ENCODE assay signal across 8 mouse cellular contexts in genomic region chr1:60715651-60716196, GRCm38 (mm10). TPM values are rescaled to one million over a fixed set of nuclear protein-coding genes. Genes with fewer than 3 reads are reported as not detected.
A peak's percentile ranks its signal among the peaks of the same experiment; 100 is the strongest.
DNase-seq lines count a peak whose midpoint lies in the region; ATAC-seq lines count a peak whose summit lies in the region.

No protein-coding gene starts in this region.

- no peak overlapping the region for H3K4me3 ChIP-seq in heart, embryonic 10.5 days
- H3K4me3 ChIP-seq in intestine, embryonic 16.5 days (ENCODE audit: low read length), result no peak overlapping the region
- no peak overlapping the region for H3K4me3 ChIP-seq in midbrain, embryonic 10.5 days

- H3K9me3 ChIP-seq in heart, embryonic 10.5 days, result no peaks in the 10 kb centered on the region
- H3K9me3 ChIP-seq in intestine, embryonic 16.5 days (ENCODE audit: control insufficient read depth, low read length), result no peaks in the 10 kb centered on the region
- no peaks in the 10 kb centered on the region for H3K9me3 ChIP-seq in midbrain, embryonic 10.5 days (replicated peaks)

- DNase-seq in heart, adult 11 months, result peak; percentile 98
- no peak for DNase-seq in heart, embryonic 10.5 days (ENCODE audit: low spot score)
- DNase-seq in gastrocnemius, postnatal 14 days, result peak; percentile 26
- peak; percentile 66 for DNase-seq in lung, postnatal 10 days
- no peak for DNase-seq in spleen, adult 12 weeks (ENCODE audit: low spot score)
- DNase-seq in adrenal gland, adult 18-20 months (ENCODE audit: low spot score in 2 of 2), result no peak
- DNase-seq in midbrain, embryonic 10.5 days (ENCODE audit: low spot score), result no peak

- H3K9ac ChIP-seq in intestine, embryonic 16.5 days (ENCODE audit: low read depth, low read length), result no peak overlapping the region

- no peak overlapping the region for H3K4me2 ChIP-seq in intestine, embryonic 16.5 days (ENCODE audit: low read depth, low read length)

- no peak overlapping the region for H3K27ac ChIP-seq in heart, embryonic 10.5 days
- peak overlapping the region; percentile 23; the same call in 1 of the 2 replicates for H3K27ac ChIP-seq in intestine, embryonic 16.5 days (ENCODE audit: low read length)
- H3K27ac ChIP-seq in midbrain, embryonic 10.5 days (replicated peaks), result no peak overlapping the region

- intact Hi-C loops in gastrocnemius, postnatal 14 days (cut with DNase I; ENCODE audit: low total_unique reads), result no loop called here

- no peaks in the 10 kb centered on the region for H3K4me1 ChIP-seq in heart, embryonic 10.5 days
- H3K4me1 ChIP-seq in intestine, embryonic 16.5 days (ENCODE audit: control insufficient read depth, insufficient read depth, low read length), result peaks cover 5% of the 10 kb centered on the region; the same call in 1 of the 2 replicates
- H3K4me1 ChIP-seq in midbrain, embryonic 10.5 days, result no peaks in the 10 kb centered on the region

- no peaks in the 10 kb centered on the region for H3K27me3 ChIP-seq in heart, embryonic 10.5 days (ENCODE audit: insufficient read depth, poor library complexity, severe bottlenecking)
- no peaks in the 10 kb centered on the region for H3K27me3 ChIP-seq in intestine, embryonic 16.5 days (replicated peaks; ENCODE audit: control insufficient read depth, insufficient read depth, low read length)
- no peaks in the 10 kb centered on the region for H3K27me3 ChIP-seq in midbrain, embryonic 10.5 days (ENCODE audit: low read depth, poor library complexity, severe bottlenecking)

- no peaks in the 10 kb centered on the region for H3K36me3 ChIP-seq in heart, embryonic 10.5 days
- H3K36me3 ChIP-seq in intestine, embryonic 16.5 days (ENCODE audit: control insufficient read depth, insufficient read depth, low read length), result no peaks in the 10 kb centered on the region
- no peaks in the 10 kb centered on the region for H3K36me3 ChIP-seq in midbrain, embryonic 10.5 days

- 67% methylated on average over 8 of the region's 8 CpGs for WGBS in heart, embryonic 10.5 days
- 43% methylated on average over 8 of the region's 8 CpGs for WGBS in intestine, embryonic 16.5 days
- 87% methylated on average over 8 of the region's 8 CpGs for WGBS in midbrain, embryonic 10.5 days

- ATAC-seq in intestine, embryonic 16.5 days, result no peak

RNA-seq across cellular contexts. Expression of gene Cd28, which starts 0.9 kb away (rescaled TPM):
- polyA plus RNA-seq in heart, embryonic 10.5 days (2016; fragmentation: Nextera tagmentation; extraction: Ambion mirVana), result 0.16 TPM in 2 replicates
- 1 to 10 TPM; 2.7 to 8.5 TPM for total RNA-seq in gastrocnemius, postnatal 14 days (2021)
- polyA plus RNA-seq in intestine, embryonic 16.5 days (2015; fragmentation: Nextera tagmentation; extraction: Ambion mirVana), result 0.07 and 0.33 TPM in 2 replicates
- total RNA-seq in adrenal gland, adult 18-20 months (2021), result under 1 TPM; 0.30 to 0.80 TPM
- polyA plus RNA-seq in midbrain, embryonic 10.5 days (2016; fragmentation: Nextera tagmentation; extraction: Ambion mirVana), result 0.06 and 0.20 TPM in 2 replicates

Comparison
In these comparisons a context has a peak if more than half of its experiments do, and no peak if none do; other contexts are left out.
1. DNase-seq: peak in heart, adult 11 months (single experiment), gastrocnemius, postnatal 14 days (single experiment) and lung, postnatal 10 days (single experiment); none in heart, embryonic 10.5 days (single experiment), spleen, adult 12 weeks (single experiment), adrenal gland, adult 18-20 months (0 of 2) and midbrain, embryonic 10.5 days (single experiment).